Mouse (Mus musculus) NIH3T3 (cell line): Measurements from ENCODE around the gene Git1.

Source experiments
- DNase-seq: peaks from one replicate; pipeline ENCODE4 v3.0.0-alpha.2; 2012; ENCODE audit warnings: low read depth

Gene Git1

GRCm38 (mm10) chr11:77483510-77484255 is 9.7 kb upstream of the Git1 start:
- no peak for DNase-seq

- DNase-seq, result no peak
Measured at GRCm38 (mm10) chr11:77485229-77485628, 8.1 kb upstream of the Git1 start.

GRCm38 (mm10) chr11:77486798-77487197 is 6.6 kb upstream of the Git1 start:
- DNase-seq, result peak; percentile 60

GRCm38 (mm10) chr11:77488771-77489581 is 4.4 kb upstream of the Git1 start:
- DNase-seq, result peak; percentile 34

- peak; percentile 82 for DNase-seq
Measured at GRCm38 (mm10) chr11:77489591-77490235, 3.6 kb upstream of the Git1 start, which contains the start of gene Ankrd13b. TSS of gene Ankrd13b (minus strand) at chr11:77489678.

- DNase-seq, result no peak
Measured at GRCm38 (mm10) chr11:77490451-77490850, 2.9 kb upstream of the Git1 start.

GRCm38 (mm10) chr11:77491123-77491501 is 2.2 kb upstream of the Git1 start:
- DNase-seq, result peak; percentile 96

GRCm38 (mm10) chr11:77491502-77492291 is 1.7 kb upstream of the Git1 start:
- DNase-seq, result peak; percentile 90

- DNase-seq, result peak; percentile 60
Measured at GRCm38 (mm10) chr11:77492311-77492871, 971 bp upstream of the Git1 start.

- peak; percentile 96 for DNase-seq
Measured at GRCm38 (mm10) chr11:77492911-77493332, 440 bp upstream of the Git1 start.

GRCm38 (mm10) chr11:77494344-77494676 is 948 bp downstream of the Git1 start:
- DNase-seq, result no peak

GRCm38 (mm10) chr11:77494782-77495181 is 1.4 kb downstream of the Git1 start:
- DNase-seq, result no peak

- DNase-seq, result no peak
Measured at GRCm38 (mm10) chr11:77495507-77495906, 2.1 kb downstream of the Git1 start.

- peak; percentile 78 for DNase-seq
Measured at GRCm38 (mm10) chr11:77497341-77497756, 4.0 kb downstream of the Git1 start.

GRCm38 (mm10) chr11:77497851-77498250 is 4.5 kb downstream of the Git1 start:
- DNase-seq, result no peak

- DNase-seq, result no peak
Measured at GRCm38 (mm10) chr11:77498261-77499139, 5.1 kb downstream of the Git1 start.

- no peak for DNase-seq
Measured at GRCm38 (mm10) chr11:77499354-77499753, 6.0 kb downstream of the Git1 start.

- no peak for DNase-seq
Measured at GRCm38 (mm10) chr11:77500361-77501325, 7.3 kb downstream of the Git1 start.

GRCm38 (mm10) chr11:77501392-77501791 is 8.0 kb downstream of the Git1 start:
- DNase-seq, result peak; percentile 89
